Mouse (Mus musculus) ovary, postnatal 14 days (tissue): Measurements from ENCODE around the gene Ppm1a.

ENCODE experiments used
- DNase-seq: peaks from one replicate; pipeline ENCODE4 v3.0.0; 2022; ENCODE audit warnings: low spot score

Gene Ppm1a

DNA sequence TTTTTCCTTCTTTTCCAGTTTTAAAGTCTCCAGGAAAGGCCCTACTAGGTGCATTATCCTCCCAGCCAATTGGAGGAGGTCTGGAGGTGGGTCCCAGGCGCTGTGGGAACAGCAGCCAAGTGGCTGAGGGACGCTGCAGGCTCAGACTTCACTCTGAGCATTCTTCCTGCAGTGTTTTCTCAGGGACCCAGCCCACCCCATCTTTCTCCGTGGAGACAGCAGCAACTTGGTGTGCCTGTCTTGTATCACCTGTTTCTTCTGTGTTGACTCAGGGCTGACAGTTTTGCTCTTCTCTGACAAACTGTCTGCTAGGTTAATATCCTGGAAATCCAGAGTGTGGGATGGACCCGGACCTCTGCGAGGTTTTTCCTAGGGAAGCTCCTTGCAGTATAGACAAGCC, 68.4 kb downstream of the Ppm1a start:
- DNase-seq = no peak

- DNase-seq = no peak
Measured at GRCm38 (mm10) chr12:72828846-72829556, 71.7 kb downstream of the Ppm1a start.

DNA sequence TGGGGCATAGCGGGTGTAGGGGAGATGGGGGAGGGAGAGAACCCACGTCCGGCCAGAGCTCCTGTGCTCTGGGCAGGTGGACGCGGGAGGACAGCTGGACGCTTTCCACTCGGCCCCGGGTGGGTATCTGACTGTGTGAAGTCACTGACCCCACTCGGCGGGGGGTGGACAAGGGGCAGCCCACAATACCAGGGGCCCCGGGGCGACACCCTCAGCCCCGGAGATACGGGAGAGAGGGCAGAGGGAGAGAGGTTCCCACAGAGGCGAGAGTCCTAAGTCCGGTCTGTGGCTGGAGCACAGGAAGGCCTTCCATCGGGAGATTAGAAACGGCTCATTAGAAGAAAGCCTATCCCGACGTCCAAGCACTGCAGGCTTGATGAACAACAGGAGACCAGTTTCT, 72.5 kb downstream of the Ppm1a start:
- no peak for DNase-seq

DNA sequence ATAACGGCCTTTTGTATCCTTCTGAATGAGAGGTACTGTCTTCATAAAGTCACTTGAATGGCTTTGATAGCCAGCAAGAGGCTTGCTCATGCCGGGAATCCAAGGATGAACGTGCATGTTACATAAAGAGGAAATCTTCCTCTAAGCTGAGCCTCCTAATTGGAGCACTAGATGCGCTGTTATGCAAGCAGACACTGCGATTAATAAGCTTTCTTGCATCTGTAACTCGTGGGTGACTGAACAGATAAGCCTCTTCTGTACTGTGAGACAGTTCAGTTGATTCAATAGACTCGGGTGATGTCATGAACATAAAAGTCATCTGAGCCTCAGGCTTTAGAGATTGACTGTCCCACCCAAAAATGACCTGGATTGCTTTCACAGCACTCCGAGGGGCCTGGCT, 73.1 kb downstream of the Ppm1a start:
- no peak for DNase-seq

DNA sequence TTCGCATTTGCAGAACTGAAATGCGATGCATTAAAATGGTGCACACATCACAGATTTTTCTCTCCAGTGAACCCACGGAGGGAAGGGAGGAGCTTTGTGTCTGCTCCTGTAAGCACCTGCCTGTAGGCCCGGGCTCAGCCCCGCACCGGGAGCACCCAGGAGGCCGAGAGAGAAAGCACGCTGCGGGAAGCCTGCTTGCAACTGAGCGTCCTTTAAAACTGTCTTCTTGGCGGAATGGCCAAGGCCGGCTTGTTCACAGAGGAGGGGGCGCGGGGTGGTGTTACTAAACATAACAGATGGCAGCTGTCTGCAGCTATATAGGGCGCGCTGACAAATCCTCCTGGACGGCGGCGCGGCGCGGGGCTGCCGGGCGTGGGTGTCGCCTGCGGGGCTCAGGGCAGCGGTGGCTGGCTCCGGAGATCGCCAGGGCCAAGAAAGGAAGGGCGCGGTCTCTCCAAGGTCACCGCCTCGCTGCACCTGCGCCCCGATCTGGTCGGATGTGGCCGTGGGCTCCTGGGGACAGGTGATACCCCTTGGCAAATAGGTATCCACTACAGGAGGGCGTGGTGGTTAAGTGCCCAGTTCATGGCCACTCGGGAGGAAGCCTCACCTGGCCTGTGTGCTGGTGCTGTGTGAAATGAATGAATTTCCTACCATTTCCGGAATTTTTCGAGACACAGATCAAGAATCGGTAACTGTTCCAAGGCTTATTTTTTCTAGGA, 74.6 kb downstream of the Ppm1a start:
- DNase-seq = no peak

GRCm38 (mm10) chr12:72834773-72835517, 77.7 kb downstream of the Ppm1a start:
- DNase-seq = no peak

DNA sequence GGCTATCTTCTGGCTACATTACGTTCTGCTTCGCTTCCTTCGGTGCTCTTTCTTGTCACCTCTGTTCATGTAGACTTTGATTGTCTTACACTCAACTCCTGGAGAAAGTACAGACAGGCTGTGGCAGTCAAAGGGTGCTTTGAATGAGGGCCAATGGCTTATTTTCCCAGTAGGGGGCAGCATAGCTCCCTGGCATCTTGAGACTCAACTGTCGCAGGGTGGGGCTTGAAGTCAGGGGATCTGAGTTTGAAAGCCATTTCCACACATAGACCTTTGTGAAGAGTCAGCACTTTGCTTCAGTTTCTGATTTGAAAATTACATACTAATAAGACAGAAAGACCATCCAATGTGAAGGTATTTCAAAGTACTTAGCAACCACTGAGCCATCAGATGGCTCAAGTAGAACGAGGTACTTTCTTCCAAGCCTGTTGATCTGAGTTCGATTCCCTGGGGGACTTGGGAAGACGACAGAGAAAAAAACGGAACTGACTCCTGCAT, 78.3 kb downstream of the Ppm1a start:
- no peak for DNase-seq

GRCm38 (mm10) chr12:72837302-72837701, 80.0 kb downstream of the Ppm1a start:
- DNase-seq = no peak

DNA sequence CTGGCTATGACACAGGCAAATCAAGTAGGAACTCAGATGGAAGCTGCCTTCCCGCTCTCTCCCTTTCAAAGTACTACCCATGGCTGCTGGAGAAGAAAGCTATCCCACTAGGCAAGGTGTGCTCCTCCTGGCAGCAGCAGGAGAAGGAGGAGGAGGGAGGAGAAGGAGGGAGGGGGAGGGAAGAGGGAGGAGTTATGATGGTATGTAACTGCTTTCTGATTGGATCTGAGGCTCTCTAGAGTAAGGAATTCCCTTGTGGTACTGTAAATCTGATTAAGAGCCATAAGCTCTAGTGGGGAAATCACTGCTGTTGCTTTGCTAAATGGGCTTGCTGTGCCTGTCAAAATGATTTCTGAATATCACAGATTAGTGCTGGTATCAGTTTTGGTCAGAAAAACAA, 84.2 kb downstream of the Ppm1a start:
- no peak for DNase-seq

GRCm38 (mm10) chr12:72843135-72843534, 85.9 kb downstream of the Ppm1a start:
- no peak for DNase-seq

DNA sequence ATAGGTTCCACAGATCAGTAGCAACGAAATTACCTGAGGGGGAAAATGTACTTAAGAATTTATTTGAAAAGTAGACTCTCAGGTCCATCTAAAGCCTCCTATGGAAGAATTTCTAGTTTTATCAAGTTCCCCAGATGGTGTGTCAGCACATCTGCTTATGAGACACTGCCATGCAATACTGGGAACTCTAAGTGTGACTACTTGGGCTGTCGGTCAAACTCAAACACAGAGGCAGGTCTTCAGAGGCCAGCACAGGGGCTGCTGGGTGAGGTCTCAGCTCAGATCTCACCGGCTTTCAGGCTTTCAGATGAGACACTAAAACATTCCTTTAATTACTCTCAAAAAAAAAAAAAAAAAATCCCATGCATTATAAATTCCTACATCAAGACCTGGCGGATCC, 86.3 kb downstream of the Ppm1a start:
- no peak for DNase-seq

DNA sequence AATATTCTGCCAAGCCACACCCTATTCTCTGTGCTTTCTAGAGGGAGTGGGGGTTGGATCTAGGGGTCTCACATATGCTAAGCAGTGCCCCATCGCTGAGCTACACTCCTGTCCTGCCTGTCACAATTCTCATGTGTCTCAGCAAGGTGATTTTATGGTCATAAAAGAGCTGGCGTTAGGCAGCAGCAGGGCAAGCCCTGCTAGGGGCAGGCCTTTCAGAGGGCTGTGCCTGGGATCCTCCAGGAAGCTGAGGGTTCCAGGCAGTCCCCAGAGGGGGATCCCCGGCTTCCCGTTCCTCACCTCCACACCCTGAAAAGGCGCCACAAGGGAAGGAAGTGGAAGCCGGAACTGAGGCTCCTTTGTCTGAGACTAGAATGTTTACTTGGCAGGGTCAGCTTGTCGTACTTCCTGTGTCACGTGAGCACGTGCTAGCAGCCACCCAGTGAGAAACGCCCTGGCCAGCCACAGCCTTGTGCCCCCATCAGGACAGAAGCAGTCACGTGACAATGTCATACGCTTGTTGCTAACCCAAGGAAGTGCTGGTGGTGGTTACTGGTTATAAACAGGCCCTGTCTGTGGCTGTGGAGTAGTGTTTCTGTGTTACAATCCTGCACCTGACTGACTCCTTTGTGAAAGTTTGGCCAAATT, 86.8 kb downstream of the Ppm1a start:
- DNase-seq = no peak

- DNase-seq = no peak
Measured at GRCm38 (mm10) chr12:72845946-72846345, 88.7 kb downstream of the Ppm1a start.

GRCm38 (mm10) chr12:72847725-72848124, 90.5 kb downstream of the Ppm1a start:
- peak; percentile 33 for DNase-seq
